Mouse (Mus musculus) thymus, adult 18-20 months (tissue): Measurements from ENCODE around the gene Nxph3.
A peak's percentile ranks its signal among the peaks of the same experiment; 100 is the strongest.

ENCODE experiments used
- DNase-seq, 2 experiments: peaks; one replicate each; pipeline ENCODE4 v3.0.0; 2022; ENCODE audit warnings: mixed read lengths in 2 of 2

Gene Nxph3

DNA sequence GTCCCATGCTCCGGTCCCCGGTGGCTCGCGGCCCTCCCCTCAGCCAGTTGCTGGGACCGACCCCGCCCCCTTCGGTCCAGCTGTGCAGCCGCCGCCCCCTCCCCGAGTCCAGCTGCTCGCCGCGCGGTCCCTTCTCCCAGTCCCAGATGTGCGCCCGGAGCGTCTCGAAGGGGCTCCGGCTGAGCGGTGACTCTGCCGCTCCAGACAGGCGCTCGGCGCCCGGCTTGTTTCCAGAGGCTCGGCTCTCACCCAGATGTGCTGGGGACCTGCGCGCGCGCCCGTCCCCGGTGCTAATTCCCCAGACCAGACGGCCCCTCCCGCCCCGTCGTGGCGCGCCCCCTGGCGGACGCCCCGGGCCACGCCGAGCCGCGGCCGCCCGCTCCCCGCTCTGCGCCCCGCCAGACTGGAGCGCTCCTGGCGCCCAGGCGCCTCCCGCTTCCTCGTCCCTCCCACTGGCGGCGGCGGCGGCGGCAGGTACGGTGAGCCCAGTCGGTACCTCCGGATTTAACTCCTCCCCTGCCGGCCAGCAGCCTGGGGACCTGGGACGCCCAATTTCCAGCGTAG lies at the start of gene Nxph3:
TSS of gene Nxph3 (minus strand) at position 273 of the 564 bp plus-strand sequence.
- DNase-seq, result peak; percentile 24

DNA sequence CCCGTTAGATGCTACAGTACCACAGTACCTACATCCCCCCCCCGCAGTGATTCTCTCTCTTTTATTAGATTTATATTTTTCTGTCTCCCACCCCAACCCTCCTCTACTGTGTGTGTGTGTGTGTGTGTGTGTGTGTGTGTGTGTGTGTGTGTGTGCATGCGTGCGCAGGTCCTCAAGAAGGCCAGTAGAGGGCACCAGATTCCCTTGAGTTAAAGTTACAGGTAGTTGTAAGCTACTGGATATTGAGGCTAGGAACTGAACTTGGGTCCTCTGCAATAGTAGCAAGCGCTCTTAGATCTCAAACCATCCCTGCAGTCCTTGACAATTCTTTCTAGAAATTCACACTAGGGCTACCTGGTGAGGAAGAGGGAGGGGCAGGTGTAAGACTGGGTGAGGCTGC lies 49.5 kb upstream of the Nxph3 start:
- no peak for DNase-seq

DNA sequence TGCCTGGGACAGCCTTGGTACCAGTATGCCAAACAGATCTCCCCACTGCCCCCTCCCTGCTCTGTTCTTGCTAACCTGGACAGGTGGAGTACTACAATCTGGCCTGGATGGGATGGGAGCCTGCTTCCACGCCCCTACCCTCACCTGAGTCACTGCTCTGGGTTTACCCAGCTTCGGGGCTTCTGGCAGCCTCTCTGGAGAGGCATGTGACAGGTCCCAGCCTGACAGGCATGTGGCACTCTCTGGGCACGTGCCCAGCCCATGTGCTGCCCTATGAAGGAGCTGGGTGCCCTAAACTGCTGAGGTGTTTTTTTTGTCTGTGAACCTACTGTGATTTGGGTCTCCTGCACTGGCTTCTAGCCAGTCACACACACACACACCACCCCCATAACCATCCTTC lies 46.4 kb upstream of the Nxph3 start:
- no peak for DNase-seq

DNA sequence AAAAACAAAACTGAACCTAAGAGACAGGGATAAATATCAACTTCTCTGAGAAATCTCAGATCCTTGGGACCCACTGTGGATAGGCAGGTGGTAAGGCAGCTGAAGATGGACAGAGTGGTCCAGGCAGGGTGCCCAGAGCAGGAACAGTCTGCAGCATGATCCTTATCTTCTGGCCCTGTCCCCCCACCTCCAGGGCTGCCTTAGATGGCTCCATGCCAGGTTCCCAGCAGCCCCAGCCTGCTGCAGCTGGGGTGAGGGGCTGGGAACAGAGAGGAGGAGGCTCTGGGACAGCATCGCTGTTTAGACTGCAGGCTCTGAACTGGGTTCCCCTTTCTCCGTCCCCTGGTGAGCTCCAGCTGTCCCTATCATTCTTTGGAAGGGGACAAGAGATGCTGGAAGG lies 45.4 kb upstream of the Nxph3 start:
- no peak for DNase-seq

DNA sequence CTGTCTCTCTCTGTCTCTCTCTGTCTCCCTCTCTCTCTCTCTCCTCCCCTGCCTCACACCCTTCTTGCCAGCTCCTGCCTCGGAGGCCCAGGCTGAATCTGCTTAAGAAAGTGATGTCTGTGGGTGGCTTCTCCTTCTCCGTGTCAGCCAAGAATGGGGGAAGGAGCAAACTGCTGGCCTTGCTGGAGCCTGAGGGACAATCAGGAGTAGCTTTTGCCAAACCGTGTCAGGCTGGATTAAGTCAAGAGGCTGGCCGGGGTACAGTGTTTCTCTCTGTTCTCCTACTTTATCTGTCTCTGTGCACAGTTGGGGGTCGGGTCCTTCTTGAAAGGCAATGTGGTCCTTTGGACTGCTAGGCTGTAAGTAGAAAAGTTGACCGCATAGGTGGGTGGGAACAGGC lies 43.3 kb upstream of the Nxph3 start:
- DNase-seq, result no peak

DNA sequence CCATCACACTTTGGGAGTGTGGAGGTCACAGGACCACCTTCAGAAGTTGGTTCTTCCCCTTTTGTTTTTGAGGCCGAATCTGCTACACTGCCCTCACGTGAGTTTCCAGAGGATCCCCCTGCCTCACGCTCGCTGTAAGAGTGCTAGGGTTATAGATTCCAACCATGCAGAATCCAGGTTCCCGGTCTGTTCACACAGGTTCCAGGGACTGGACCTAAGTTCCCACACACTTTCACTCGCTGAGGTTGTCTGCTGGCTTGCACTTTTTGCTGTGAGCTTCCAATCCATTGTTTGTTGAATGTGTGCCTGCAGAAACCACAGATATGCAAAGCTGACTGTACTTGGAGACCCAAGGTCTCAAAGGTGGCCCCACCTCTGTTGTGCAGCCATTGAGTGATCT lies 42.7 kb upstream of the Nxph3 start:
- no peak for DNase-seq

DNA sequence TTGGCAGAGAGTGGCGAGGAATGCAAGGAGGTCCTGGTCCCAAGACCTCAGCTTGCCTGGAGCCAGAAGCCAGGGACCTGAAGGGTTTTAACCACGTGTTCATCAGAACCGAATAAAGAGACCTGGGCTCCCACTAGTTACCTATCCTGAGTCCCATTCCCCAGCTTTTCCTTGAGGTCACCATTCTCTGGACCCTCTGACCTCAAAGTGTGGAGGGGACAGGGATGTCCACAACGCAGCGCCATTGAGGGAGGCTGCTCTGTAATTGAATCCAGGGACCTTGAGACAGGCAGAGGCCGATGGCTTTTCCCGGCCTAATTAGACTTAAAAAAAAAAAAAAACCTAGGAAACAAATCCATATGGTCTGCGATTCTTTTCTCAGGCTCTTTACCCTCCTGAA lies 40.9 kb upstream of the Nxph3 start:
- no peak for DNase-seq

DNA sequence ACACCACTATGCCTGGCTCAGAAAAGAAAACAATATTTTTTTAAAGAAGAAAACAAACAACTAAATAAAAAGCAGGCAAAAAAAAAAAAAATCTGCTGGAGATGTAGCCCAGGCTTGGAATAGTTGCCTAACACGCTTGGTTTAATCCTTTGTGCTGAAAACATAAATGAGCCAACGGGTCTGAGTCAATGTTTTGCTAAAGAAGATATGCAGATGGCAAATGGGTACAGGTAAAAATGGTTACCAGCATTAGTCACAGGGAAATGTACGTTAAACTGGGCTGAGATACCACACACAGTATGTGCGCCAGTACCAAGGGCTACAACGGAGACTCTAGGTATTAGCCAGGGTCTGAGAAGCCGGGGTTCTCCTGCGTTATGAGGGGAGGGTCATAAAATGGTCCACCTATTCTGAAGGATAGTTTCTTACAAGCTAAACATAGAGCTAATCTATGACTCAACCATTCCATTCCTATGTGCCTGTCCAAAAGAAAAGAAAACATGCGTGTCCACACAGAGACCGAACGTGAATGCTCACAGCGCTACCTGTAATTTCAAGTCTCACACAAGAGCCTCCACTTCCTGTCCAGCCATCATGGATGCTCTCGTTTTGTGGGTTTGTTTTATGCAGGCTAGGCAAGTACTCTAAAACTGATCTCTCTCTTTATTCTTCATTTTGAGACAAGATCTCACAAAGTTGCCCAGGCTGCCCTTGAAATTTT lies 36.1 kb upstream of the Nxph3 start:
- no peak for DNase-seq

DNA sequence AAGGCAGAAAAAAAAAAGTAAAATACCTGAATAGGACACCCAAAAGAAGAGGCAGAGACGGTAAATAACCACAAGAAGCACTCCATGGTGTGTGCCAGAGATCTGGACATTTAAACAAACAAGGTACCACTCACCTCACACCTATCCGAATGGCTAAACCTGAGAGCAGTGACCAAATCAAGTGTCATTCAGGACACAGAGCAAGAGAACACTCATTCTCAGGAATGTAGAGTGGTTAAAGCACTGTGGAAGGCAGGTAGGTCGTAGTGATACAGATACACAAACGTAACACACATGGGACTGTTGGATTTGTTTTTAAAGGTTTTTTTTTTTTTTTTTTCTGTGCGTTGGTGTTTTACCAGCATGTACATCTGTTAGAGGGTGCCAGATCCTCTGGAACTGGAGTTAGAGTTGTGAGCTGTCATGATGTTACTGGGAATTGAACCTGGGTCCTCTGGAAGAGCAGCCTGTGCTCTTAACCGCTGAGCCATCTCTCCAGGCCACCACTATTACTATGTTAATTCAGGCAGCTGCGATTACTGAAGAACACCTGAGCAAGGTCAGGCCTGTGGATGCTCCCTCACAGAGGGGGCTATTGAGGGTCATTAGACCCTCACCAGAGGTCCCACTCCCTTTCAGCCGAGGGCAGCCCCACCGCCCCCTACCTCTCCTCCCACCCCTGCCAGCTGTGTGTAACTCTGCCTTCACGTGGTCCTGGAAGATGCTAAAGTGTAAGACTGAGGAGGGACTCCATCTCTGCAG lies 31.8 kb upstream of the Nxph3 start:
- no peak for DNase-seq

DNA sequence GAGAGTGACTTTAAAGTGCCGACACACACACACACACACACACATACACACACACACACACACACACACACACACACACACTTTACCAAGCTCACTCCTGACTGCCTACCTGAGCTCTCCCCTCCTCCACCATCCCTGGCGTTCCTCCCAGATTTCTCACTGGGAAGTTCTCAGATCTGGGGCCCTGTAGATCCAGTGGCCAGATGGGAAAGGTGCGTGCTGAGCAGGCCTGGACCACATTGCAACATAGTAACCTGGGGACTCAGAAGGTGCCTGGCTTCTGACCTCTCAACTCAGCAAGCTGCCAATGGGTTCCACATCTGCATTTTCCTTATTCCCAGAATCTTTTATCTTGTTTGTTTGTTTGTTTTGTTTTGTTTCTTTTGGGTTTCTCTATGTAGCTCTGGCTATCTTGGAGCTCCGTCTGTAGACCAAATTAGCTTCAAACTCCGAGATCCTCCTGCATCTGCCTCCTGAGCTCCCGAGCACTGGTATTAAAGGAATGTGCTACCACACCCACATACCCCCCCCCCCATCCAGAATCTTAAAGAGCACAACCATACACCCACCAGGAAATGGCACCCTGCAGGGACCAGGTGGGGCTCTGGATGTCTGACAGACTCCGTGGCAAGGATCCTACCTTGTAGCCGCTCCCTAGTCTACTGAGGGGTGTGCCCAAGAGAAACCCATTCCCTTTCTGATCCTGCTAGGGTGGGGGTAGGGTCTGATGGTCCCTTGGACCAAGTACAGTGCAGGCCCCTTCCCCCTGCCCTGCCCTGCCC lies 30.4 kb upstream of the Nxph3 start:
- no peak for DNase-seq

DNA sequence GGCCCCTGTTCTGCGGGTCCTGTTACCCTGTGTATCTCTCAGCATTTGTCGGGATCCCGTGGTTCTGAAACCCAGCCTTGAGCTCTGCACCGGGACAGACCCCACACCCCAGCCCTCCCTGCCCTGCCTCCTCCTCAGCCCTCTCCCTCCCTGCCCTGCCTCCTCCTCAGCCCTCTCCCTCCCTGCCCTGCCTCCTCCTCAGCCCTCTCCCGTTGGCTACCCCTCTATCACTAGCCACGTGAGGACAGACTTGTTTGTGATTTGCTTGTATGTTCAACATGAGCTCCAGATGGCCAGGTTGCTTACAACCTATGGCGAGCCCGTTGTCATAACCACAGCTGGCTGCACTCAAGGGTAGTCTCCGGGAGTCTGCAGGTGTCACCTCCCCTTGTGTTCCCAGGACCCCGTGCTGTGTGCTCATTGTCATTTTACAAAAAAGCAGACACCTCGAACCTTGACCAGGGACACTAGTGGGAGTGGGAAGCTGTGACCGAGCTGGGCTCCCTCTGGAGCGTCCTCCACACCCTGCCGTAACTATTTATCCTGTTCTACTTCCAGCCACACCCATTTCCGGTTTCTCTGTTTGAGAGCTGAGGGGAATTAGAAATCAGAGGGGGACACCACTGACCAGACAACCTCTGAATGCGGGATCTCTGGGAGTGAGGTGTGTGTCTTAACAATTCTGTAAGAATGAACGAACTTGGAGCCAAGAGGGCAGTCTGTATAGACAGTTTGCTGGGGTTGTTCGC lies 26.4 kb upstream of the Nxph3 start:
- DNase-seq, result no peak

DNA sequence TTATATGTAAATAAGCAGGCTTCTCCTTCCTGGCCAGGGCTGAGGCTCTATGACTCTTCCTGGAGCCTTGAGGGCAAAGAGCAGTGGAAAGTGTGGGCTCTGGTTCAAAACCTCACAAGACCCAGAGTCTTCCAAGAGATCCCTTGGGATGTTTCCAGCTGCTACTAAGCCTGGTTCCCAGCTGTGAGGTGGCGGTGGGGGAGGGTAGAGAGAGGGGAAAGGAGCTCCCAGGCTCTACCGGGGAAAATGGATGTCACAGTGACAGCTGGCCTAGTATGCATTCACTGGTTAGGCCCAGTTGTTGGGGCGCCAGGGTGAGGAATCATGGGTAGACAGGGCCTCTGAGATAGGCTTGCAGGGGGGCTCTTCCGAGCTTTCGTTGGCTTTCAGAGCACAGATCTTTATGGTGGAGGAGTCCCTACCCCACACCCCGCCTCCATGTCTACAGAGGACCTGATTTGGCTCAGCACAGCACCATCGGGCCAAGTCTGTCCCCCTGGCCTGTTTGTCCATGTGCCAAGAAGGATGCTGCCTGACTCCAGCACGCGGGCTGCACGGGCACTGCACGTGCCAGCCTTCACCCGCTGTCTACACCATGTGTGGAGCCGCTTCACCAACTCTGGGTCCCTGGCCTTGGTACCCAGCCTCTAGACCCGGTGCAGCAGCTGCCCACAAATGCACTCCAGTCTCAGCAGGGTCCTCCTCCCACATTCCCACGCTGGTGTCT lies 24.2 kb upstream of the Nxph3 start:
- no peak for DNase-seq

DNA sequence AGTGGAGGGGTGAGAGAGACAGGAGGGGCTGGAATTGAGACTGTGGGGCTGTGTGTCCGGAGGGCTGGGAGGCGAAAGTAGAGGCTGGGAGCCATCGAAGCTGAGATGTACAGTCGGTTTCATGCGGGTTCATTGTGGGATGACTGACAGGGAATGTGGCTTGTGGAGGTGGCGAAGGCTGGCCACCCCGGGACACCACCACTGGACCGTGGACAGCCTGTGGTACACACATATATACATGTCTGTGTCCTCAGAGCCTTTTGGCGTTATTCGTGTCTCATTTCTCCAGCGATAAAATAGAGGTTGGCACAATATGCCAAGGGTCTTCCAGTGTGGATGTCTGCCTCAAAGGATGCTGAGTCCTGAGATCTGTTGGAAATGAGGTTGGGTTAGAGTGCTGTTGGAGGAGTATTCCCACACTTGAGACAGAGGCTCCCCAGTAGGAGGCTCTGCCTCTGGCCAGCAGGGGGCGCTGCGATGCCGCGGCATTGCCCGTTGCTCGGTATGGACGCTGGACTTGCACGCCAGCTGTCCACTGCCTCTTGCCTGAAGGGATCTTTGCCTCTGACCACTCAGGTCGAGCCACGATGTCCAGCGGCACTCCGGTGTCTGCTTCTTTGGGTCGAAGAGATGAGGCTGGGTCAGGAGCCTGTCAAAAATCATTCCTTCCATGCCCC lies 19.3 kb upstream of the Nxph3 start:
- peak; percentile 36 to 39 for DNase-seq

DNA sequence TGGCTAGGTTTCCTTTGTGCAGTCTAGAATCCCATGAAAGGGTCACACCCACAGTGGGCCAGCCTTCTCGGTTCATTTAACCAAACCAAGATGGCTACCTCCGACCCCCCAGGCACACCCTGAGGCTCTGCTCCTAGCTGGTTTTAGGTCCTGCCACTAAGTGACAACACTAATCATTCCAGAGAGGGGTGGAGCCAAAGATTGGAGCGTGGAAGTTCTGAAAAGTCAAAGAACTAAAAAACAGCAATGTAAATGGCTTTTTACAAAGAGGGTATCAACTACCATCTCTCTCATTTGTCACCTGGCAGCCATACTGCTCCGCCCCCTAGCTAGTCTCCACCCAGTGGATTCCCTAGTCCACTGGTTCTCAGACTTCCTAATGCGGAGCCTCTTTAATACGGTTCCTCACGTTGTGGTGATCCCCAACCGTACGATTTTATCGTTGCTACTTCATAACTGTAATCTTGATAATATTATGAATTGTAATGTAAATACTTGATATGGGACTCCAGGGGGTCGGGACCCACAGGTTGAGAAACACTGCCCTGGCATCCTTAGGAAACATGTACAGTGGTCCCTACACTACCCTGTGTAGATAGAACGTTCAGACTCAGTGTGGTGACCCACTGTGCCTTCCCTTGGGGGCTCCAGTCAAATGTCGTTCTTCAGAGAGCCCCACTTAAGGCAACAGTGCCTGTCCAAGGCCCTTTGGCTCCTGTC lies 18.1 kb upstream of the Nxph3 start:
- no peak for DNase-seq

DNA sequence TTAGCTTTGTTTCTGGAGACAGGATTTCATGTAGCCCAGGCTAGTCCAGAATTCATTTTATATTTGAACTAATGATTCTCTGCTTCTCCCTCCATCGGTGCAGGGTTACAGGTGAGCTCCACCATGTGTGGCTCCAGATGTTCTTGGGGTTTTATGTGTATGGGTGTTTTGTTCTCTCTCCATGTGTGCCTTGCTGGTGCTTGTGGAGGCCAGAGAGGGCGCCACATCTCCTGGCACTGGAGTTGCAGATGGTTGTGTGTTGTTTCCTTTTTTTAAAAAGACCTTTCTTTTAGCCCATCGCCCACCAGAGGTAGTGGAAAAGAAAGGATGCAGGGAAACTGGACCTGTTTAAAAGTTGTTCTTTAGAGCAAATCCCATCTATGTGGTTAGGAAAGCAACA lies 13.9 kb upstream of the Nxph3 start:
- DNase-seq, result no peak

DNA sequence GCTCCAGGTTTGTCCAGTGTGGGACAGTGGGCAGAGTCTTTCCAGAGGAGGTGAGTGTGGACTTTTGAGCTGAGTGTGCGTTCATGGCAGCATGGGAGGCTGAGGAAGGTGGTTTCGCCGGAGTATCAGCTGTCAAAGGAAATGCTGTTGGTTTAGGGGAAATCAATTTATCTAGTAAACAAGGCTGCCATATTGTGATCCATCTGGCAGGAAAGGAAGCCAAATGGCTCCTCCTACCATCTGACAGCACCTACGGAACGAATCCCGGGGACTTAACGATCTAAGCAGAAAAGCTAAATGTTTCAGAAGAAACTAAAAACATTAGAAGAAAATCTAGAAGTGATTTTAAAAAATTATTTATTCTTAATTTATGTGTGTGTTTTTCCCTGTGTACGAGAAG lies 12.9 kb upstream of the Nxph3 start:
- no peak for DNase-seq

DNA sequence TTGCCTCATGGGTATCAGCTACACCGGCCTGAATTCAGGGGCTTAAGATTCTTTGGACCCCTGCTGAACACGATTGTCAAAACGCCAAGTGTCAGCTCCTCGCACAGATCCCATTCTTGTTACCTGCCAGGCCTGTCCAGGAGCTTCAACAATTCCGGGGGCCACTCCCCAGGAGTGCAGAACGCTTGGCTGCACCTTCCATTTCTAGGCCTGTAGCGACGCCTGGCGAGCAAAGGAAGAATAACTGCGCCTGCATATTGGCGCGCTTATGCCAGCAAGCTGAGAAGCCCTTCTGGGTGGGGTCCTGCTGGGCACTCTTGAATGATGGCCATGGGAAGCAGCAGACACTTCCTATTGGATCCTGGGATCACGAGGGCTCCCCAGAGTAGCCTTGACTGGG lies 7.2 kb upstream of the Nxph3 start:
- DNase-seq, result peak; percentile 41 to 51

DNA sequence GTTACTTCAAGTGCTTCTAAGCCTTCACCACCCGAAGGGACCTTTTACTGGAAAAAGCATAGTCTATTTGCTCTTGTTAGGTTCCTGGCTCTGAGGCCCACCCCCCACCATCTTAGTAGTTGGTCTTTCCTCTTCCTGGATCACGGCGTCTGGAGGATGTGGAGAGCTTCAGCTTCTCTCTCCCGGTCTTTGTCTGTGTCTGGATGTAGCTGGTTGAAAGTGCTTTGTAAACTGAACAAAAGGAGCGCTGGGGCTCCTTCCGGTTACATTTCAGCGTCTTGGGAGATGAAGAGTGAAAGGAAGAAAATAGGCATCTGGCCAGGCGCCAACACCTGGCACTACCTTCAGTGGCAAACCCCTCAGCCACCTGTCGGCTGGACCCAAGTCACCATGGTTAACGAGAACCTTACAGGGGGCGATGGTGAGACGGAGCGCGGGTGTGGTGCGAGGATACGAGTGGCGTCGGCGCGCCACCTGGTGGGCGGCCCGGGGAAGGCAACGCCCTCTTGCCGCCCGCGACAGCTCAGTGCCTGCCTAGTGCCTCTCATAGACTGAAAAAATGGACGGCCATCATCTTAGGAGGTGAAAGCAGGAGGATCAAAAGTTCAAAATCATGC lies 6.2 kb upstream of the Nxph3 start:
- peak; percentile 67 to 74 for DNase-seq

DNA sequence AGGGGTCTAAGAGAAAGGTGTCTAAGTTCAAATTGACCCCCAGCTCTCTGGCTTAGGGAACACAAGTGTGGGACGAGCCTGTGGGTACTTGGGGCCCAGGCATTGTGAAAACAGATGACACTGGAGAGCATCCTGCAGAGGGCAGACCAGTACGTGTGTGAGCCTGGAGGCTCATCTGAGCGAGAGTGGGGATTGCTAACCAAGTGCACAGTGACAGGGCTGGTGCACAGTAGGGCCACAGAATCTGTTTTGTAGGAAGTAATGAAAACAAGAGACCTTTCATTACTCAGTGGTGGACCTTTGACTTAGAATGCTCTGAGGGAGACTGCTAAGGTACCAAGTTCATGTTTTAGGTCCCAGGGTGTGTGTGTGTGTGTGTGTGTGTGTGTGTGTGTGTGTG lies 5.6 kb upstream of the Nxph3 start:
- no peak for DNase-seq

DNA sequence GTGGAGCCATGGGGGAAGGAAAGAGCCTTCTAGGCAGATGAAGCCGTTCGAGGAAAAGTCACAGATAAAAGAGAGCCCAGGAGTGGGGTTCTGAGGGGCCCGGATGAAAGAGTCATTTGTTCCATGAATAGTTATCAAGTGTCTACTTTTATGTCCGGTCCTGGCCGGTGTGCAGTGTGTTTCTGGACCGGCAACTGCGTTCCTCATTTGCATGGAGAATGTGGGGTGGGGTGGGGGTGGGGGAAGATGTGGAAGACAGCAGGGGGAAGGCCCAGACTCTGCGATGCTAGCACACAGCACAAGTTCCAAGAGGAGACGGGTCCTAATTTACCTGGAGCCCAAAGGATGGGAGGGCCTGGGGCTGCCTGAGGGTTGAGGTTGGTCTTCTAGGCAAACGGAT lies 4.9 kb upstream of the Nxph3 start:
- no peak for DNase-seq
